Mouse (Mus musculus): ENCODE measurements around the gene Mllt1.

DNA sequence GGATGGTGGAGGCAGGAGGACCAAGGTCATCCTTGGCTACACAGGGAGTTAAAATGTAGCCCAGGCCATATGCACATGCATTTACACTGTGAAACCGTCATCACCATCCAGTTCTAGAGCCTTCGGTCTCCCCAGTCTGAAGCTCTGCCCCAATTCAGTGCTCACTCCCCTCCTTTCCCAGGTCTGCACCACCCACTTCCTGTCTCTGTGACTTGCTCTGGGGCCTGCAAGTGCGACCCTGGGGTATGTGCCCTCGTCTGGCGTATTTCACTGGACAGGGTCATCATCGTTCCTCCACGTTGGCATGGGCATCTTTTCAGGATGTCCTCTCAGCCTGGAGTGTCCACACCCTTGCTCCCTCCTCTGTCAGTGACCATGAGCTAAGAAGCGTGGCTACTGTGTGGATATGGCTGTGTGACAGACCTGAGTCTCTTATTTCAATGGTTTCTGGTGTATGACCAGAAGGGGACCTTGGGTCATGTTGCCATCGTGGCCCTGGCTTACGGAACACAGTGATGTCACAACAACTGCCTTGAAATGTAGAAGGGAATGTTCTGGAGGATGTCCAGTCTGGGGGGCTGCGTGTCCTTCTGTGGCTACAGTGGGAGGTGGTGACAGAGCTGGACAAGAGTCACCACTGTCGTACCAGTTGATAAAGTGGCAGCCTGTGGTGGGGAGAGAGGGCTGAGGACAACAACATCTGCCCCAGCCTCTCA lies 60.1 kb downstream of the Mllt1 start, which contains the start of gene 1700061G19Rik:
- TF ChIP-seq CEBPB (IDR thresholded peaks at IDR 0.05; ENCODE audit: insufficient read depth, poor library complexity, severe bottlenecking) (no peak), POLR2A (IDR thresholded peaks at IDR 0.05; ENCODE audit: insufficient read length, low read depth) (no peak), MYOG (IDR thresholded peaks at IDR 0.05; ENCODE audit: control insufficient read depth in 1 of 3, insufficient read depth in 1 of 3, insufficient read length in 2 of 3, low read depth in 2 of 3) (no peak), TCF12 (IDR thresholded peaks at IDR 0.05; ENCODE audit: insufficient read depth, poor library complexity, severe bottlenecking) (no peak), TCF3 (IDR thresholded peaks at IDR 0.05; ENCODE audit: insufficient read length, low read depth) (no peak), MAX (IDR thresholded peaks at IDR 0.05; ENCODE audit: low read depth) (no peak), USF1 (IDR thresholded peaks at IDR 0.05; ENCODE audit: low read depth) (no peak), SRF (IDR thresholded peaks at IDR 0.05; ENCODE audit: control insufficient read depth, insufficient read length, low read depth) (no peak), MYOD1 (IDR thresholded peaks at IDR 0.05; ENCODE audit: control insufficient read depth in 1 of 3, insufficient read length in 2 of 3, low read depth in 2 of 3) (no peak)
